Mouse (Mus musculus): ENCODE data around the gene Rem2. TPM values are rescaled to one million over a fixed set of nuclear protein-coding genes. Genes with fewer than 3 reads are reported as not detected.

The Rem2 gene
- polyA plus RNA-seq, 1 experiment from 2014 or later: 1.1 TPM

DNA sequence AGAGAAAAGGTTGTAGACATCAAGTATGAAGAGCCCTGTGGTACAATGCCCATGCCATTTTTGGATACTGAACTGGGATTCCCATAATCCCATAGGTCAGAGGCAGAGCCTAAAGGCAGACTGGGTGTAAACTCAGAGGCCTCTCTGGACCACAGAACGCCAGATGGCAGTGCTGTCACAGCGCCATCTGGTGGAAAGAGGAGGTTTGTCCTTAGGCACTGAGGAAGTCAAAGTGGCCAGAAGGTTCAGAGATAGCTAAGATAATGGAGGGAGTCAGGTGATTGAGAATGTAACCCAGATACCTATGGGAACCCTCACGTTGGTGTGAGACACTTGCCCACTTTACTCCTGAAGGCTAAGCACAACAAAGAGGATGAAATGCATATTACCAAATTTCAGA, 18.3 kb downstream of the Rem2 start:
- WGBS: 4% methylated on average over 3 of the region's 3 CpGs
- ATAC-seq (replicated peaks; ENCODE audit: insufficient number of reproducible peaks, insufficient read depth, low FRiP score, low read depth): 0 out of 2 replicates have a peak, but pooled peaks have one; percentile 18

DNA sequence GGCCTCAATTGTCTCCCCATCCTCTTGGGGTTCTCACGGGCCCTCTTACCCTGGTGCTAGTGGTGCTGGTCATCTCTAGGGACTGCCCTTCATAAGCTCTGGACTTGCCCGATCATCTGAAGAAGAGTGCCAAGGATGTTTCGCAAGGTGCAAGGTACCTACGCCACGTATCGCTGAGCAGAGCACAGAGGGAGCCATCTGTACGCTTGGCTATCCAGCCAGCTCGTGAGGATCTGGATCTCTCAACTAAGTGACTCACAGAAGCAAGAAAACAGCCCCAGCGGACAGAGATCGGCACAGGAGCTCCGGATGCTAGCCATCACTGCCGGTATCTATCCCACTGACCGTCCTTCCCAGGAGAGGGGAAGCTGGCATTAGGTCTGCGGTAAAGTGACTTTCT, 20.8 kb downstream of the Rem2 start:
- Histone ChIP-seq H3K9me3 (replicated peaks) (no peaks in the 10 kb centered on the region), H3K27me3 (no peaks in the 10 kb centered on the region), H3K4me3 (no peak overlapping the region), H3K4me1 (replicated peaks) (peaks cover 6% of the 10 kb centered on the region; the same call in 1 of the 2 replicates), H3K27ac (no peak overlapping the region), H3K9ac (no peak overlapping the region), H3K36me3 (no peaks in the 10 kb centered on the region), H3K4me2 (no peak overlapping the region)
- ATAC-seq (replicated peaks; ENCODE audit: insufficient number of reproducible peaks, insufficient read depth, low FRiP score, low read depth): no peak
- 80% methylated on average over 14 of the region's 14 CpGs for WGBS

More for the DNA sequence above, 18.3 kb downstream of the Rem2 start:
- Histone ChIP-seq H3K9me3 (replicated peaks) (no peaks in the 10 kb centered on the region), H3K27ac (no peak overlapping the region), H3K36me3 (no peaks in the 10 kb centered on the region), H3K4me2 (no peak overlapping the region), H3K4me1 (replicated peaks) (peaks cover 6% of the 10 kb centered on the region; the same call in 1 of the 2 replicates), H3K9ac (no peak overlapping the region), H3K4me3 (no peak overlapping the region), H3K27me3 (no peaks in the 10 kb centered on the region)

DNA sequence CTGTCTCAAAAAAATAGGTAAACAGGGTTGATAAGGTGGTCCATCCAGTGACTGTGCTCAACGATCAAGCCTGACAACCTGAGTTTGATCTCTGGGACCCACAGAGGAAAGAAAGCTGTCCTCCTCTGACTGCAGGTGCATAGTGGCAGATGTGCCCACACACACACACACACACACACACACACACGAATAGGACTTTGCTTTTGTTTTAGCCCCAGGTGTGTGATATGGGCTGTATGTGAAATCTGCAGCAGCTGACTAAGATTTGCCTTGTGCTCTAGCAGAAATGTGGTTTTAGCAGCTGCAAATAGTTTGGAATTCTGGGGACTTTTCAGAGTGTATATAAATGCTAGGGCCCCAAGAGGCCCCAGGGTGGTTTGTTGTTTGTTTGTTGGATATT, 23.4 kb downstream of the Rem2 start:
- Histone ChIP-seq H3K27me3 (no peaks in the 10 kb centered on the region), H3K36me3 (no peaks in the 10 kb centered on the region), H3K4me3 (no peak overlapping the region), H3K4me1 (replicated peaks) (no peaks in the 10 kb centered on the region), H3K9me3 (replicated peaks) (no peaks in the 10 kb centered on the region), H3K9ac (no peak overlapping the region), H3K27ac (no peak overlapping the region), H3K4me2 (no peak overlapping the region)
- ATAC-seq (replicated peaks; ENCODE audit: insufficient number of reproducible peaks, insufficient read depth, low FRiP score, low read depth): no peak
- WGBS: 58% methylated on average over 2 of the region's 2 CpGs

DNA sequence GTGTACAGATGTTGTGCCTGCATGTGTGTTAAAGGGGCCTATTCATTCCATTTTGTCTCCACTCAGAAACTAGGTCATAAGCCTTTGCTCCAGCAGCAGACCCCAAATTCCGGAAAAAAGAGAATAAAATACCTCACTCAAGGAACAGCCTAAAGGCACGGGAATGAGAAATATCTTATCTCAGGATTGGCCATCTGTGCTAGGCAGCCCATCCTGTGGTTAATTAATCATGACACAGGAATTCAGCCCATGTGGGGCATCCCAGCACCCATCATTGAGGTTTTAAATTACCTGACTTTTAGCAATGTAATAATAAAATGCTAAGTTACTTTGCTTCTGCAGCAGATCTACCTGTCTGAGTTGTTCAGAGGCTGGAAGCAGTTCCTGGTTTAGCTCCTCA, 25.5 kb downstream of the Rem2 start:
- no peak overlapping the region for H3K4me3 ChIP-seq
- H3K27ac ChIP-seq: no peak overlapping the region
- H3K27me3 ChIP-seq: no peaks in the 10 kb centered on the region
- H3K4me2 ChIP-seq: no peak overlapping the region
- no peaks in the 10 kb centered on the region for H3K4me1 ChIP-seq (replicated peaks)
- ATAC-seq (replicated peaks; ENCODE audit: insufficient number of reproducible peaks, insufficient read depth, low FRiP score, low read depth): no peak
- no peak overlapping the region for H3K9ac ChIP-seq
- H3K36me3 ChIP-seq: peaks cover 3% of the 10 kb centered on the region; the same call in 1 of the 2 replicates
- no peaks in the 10 kb centered on the region for H3K9me3 ChIP-seq (replicated peaks)
- 49% methylated on average over 2 of the region's 2 CpGs for WGBS

DNA sequence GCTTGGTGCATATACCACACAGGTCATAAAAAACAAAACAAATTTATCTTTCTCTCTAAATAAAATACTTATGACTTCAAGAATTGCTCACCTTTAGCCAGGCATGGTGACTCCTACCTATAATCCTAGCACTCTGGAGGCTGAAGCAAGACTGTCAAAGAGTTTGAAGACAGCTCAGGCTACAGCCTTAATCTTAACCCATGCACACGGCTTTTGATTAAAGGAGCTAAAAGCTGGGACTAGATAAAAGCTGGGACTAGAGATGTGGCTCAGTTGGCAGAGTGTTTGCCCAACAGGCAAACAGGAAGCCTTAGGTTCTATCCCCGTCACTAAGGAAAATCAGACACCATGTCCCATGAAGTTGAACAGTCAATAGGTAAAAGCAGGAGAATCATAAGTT, 27.2 kb downstream of the Rem2 start:
- Histone ChIP-seq H3K9me3 (replicated peaks) (no peaks in the 10 kb centered on the region), H3K4me3 (no peak overlapping the region)
- no peak for ATAC-seq (replicated peaks; ENCODE audit: insufficient number of reproducible peaks, insufficient read depth, low FRiP score, low read depth)

DNA sequence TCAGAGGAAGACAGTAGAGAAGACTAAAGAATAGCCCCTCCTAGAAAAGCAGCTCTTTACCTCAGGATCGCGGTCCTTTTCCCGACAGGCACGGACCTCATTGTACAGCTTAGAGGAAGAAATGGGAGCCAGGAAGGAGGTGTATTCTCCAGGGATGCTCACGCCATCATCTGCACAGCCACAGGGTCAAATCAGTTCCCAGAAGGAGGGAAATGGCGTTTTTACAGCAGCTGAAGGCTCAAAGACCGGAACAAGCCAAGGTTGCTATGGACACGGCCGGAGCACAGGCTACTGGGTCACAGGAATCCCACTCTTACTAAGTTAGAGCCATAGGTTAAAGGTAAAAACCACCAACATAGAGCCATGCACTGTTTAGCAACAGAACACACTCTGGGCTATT, 33.9 kb downstream of the Rem2 start:
- Histone ChIP-seq H3K4me1 (replicated peaks) (no peaks in the 10 kb centered on the region), H3K27ac (no peak overlapping the region), H3K36me3 (peaks cover 83% of the 10 kb centered on the region), H3K9ac (no peak overlapping the region), H3K4me2 (no peak overlapping the region), H3K27me3 (no peaks in the 10 kb centered on the region), H3K9me3 (replicated peaks) (no peaks in the 10 kb centered on the region), H3K4me3 (no peak overlapping the region)
- 89% methylated on average over 9 of the region's 9 CpGs for WGBS
- no peak for ATAC-seq (replicated peaks; ENCODE audit: insufficient number of reproducible peaks, insufficient read depth, low FRiP score, low read depth)

More for the DNA sequence above, 27.2 kb downstream of the Rem2 start:
- no peak overlapping the region for H3K27ac ChIP-seq
- no peak overlapping the region for H3K4me2 ChIP-seq
- no peaks in the 10 kb centered on the region for H3K4me1 ChIP-seq (replicated peaks)
- H3K36me3 ChIP-seq: peaks cover 16% of the 10 kb centered on the region
- WGBS: 67% methylated on average over 2 of the region's 2 CpGs
- H3K27me3 ChIP-seq: no peaks in the 10 kb centered on the region
- H3K9ac ChIP-seq: no peak overlapping the region

DNA sequence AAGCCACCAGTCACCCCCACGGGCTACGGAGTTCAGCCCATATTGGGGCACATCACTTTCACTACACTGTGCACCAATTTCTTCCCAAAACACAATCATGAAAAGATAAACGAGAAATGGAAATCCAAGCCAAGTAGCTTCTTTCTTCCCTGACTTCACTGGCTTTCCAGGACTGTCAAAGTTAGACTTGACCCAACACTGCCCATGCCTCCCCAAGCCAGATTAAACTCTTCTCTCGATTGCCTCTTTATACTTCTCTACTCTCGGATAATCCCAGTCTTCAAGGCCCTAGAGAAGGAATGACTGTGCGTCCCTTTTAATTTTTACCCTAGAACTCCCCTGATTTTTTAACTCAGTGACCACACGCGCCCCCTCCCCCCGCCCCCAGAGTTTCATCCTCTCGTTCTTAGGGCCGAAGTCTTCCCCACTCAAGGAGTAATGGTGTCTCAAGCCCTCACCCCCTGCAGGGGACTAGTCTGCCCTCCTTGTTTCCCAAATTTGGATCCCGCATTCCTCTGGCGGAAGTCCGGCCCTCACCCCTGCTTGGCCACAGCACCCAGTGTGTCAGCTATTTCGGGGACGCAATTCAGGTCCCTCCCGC, 40.9 kb downstream of the Rem2 start:
- Histone ChIP-seq H3K9ac (peak overlapping the region; percentile 85), H3K4me1 (replicated peaks) (peaks cover 21% of the 10 kb centered on the region), H3K4me3 (peak overlapping the region; percentile 87), H3K27ac (peak overlapping the region; percentile 88), H3K4me2 (peak overlapping the region; percentile 75), H3K9me3 (replicated peaks) (no peaks in the 10 kb centered on the region), H3K36me3 (peaks cover 35% of the 10 kb centered on the region), H3K27me3 (no peaks in the 10 kb centered on the region)
- WGBS: 5% methylated on average over 17 of the region's 17 CpGs
- no peak for ATAC-seq (replicated peaks; ENCODE audit: insufficient number of reproducible peaks, insufficient read depth, low FRiP score, low read depth)

DNA sequence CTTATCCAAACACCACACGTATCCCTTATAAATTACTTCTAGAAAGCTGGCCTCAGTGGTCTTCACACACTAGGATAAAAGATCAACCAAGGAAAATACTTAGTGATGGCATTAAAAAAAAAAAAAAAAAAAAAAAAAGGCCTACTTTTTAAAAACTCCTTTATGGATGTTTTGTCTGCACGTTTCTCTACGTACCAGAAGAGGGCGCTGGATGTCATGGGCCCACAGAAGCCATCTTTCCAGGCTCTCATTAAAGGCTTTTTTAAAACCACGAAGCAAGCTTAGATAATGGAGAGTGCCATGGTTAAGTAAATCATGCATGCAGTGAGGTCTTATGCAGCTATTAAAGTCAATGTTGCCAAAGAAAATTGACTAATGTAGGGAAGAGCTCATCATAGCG, 47.7 kb downstream of the Rem2 start:
- no peaks in the 10 kb centered on the region for H3K27me3 ChIP-seq
- H3K36me3 ChIP-seq: no peaks in the 10 kb centered on the region
- WGBS: 33% methylated on average over 6 of the region's 6 CpGs
- H3K27ac ChIP-seq: no peak overlapping the region
- no peak overlapping the region for H3K4me2 ChIP-seq
- peaks cover 17% of the 10 kb centered on the region for H3K4me1 ChIP-seq (replicated peaks)
- no peak overlapping the region for H3K4me3 ChIP-seq
- no peak for ATAC-seq (replicated peaks; ENCODE audit: insufficient number of reproducible peaks, insufficient read depth, low FRiP score, low read depth)
- H3K9me3 ChIP-seq (replicated peaks): no peaks in the 10 kb centered on the region
- no peak overlapping the region for H3K9ac ChIP-seq

DNA sequence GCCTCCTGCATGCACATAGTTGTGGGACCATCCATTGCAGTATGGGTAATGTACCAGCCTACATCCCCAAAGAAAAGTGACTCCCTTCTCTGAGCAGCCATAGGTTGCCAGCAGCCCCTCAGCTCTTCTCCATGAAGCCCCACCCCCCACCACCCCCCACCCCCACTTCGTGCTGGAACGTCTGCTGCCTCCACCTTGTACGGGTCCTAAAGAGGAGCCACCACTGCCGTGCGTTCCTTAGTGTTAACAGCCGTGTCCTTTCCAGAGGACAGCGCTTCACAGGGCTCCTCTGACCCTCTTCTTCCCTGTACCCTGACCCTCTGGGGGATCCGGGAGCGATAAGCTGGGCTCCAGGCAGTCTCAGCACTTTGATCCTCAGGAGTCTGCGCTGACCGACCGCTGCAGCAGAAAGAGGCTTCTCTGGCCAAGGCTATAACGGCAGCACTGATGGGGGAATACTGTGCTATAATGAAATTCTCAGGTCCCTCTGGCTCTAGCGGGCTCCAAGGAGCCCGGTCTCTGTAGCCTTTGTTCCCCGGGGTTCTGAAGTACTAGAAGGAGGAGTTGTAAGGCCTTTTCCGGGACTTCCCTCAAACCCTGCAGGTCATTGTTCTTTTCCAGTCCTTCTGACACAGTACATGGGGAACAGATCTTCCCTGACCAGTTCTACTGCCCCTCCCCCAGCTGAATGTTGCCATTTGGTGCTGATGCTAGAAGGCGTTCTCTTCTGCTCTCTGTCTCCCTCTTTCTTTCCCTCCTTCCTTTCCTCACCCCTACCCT, 51.5 kb downstream of the Rem2 start:
- WGBS: 2% methylated on average over 18 of the region's 18 CpGs
- Histone ChIP-seq H3K27me3 (no peaks in the 10 kb centered on the region), H3K4me2 (peak overlapping the region; percentile 80), H3K36me3 (no peaks in the 10 kb centered on the region), H3K4me1 (replicated peaks) (peaks cover 13% of the 10 kb centered on the region), H3K9me3 (replicated peaks) (no peaks in the 10 kb centered on the region), H3K27ac (0 out of 2 replicates have a peak overlapping the region, but pooled peaks have one; percentile 21), H3K4me3 (peak overlapping the region; percentile 43), H3K9ac (peak overlapping the region; percentile 59)
- ATAC-seq (replicated peaks; ENCODE audit: insufficient number of reproducible peaks, insufficient read depth, low FRiP score, low read depth): peak; percentile 47

DNA sequence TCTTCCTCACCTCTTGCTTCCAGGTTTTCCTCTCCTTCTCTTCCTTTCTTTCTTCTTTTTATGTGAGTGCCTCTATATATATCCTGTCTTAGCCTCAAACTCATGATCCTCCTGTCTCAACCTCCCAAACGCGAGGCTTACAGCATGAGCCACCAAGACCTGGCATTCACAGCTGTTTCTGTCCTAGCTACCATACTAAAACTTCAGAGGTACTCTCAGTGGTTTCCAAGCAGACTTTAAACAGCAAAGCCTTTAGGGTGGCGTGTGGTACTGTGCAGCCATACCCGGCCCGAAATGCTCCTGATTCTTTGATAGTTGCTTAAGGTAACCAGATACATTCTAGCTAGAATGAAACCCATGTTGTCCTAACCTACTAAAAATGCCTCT, 52.1 kb downstream of the Rem2 start:
- Histone ChIP-seq H3K9me3 (replicated peaks) (no peaks in the 10 kb centered on the region), H3K27me3 (no peaks in the 10 kb centered on the region), H3K4me3 (peak overlapping the region; percentile 43; the same call in 1 of the 2 replicates), H3K4me2 (peak overlapping the region; percentile 80), H3K36me3 (no peaks in the 10 kb centered on the region), H3K4me1 (replicated peaks) (peaks cover 13% of the 10 kb centered on the region), H3K27ac (no peak overlapping the region), H3K9ac (no peak overlapping the region)
- 18% methylated on average over 5 of the region's 5 CpGs for WGBS
- no peak for ATAC-seq (replicated peaks; ENCODE audit: insufficient number of reproducible peaks, insufficient read depth, low FRiP score, low read depth)

DNA sequence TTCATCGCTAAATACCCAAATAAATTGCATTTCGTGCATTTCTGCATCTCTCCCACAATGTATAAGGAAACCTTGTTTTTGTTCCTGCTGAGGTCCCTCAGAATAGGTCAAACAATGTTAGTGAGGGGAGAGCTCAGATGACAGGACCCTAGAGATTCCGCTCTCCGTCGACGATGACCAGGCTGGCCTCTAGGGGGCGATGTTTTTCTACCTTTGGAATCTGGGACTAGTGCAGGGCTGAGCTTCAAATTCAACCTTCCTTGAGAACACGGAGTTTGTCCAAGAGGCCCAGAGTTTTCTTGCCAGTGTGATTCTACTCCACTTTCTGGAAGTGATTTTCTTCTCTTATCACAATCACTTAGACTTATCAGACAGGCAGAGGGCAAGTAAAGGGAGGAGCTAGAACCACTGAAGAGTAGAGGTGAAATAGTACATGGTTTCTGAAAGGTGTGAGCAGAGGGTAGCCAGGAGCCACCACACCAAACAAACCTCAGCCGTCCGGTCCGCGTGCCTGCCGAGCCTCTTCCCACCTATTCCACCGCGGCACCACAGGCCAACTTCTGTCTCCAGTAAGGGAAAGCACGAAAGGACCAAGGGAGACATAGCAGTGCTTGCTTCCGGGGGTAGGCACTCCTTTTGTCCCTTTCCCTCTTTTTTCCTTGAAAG, 52.7 kb downstream of the Rem2 start:
- Histone ChIP-seq H3K4me2 (0 out of 2 replicates have a peak overlapping the region, but pooled peaks have one; percentile 19), H3K27me3 (no peaks in the 10 kb centered on the region), H3K27ac (no peak overlapping the region), H3K36me3 (no peaks in the 10 kb centered on the region), H3K9ac (no peak overlapping the region), H3K4me3 (no peak overlapping the region), H3K4me1 (replicated peaks) (peaks cover 13% of the 10 kb centered on the region), H3K9me3 (replicated peaks) (no peaks in the 10 kb centered on the region)
- WGBS: 8% methylated on average over 17 of the region's 17 CpGs
- peak; percentile 50; the same call in 1 of the 2 replicates for ATAC-seq (replicated peaks; ENCODE audit: insufficient number of reproducible peaks, insufficient read depth, low FRiP score, low read depth)
